Mouse (Mus musculus) liver, adult 2 months (tissue): ENCODE data around the gene Catsperd.

ENCODE experiments used
- CTCF ChIP-seq: fragments of 200-500 bp; IDR thresholded peaks from 2 replicates; pipeline ENCODE4 v1.5.1; 2011; ENCODE audit warnings: low read depth, low read length, control low read depth
- POLR2A ChIP-seq: fragments of 200-500 bp; IDR thresholded peaks from 2 replicates; pipeline ENCODE4 v1.6.1; 2011; ENCODE audit warnings: low read length, control low read depth; ENCODE audit not compliant: insufficient read depth; ENCODE audit errors: extremely low read depth

DNA sequence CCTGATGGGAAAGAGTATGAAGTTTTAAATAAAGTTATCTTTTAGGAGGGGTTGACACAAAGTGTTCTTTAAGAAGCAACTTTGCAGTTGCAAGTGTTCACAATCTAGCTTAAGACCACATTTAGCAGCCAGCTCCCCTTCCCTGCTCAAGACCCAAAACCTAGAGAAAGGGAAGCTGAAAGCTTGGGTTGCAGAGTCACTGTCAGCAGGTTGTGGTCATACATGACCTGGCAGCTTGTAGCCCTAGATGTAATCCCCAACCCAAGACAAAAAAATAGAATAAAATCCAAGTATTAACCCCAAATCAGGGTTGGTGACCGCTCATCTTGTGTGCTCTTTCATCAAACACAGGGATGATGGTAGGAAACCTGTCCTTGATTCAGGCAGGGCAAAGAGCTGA, 44.9 kb upstream of the Catsperd start:
- TF ChIP-seq CTCF, result no peak
- TF ChIP-seq POLR2A, result no peak
